ENCODE assay signal across 16 mouse cellular contexts in the genomic region with DNA sequence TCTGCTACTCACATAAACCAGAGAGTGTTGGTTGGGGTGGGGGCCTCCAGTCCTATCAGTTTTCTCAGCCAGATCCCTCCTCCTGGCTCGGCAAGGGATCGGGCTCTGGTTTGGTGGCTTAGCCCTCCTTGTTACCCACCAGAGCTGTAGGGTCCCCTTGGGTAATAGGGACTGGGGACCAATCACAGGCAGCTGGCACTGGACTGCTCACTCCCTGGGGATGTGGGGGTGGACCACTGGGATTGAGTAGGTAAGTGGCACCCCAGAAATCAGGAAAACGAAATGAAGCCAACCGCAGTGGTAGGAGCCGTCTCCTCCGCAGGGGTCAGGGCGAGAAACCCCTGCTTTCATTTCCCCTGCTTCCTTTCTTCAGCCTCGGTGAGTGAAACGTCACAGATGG. TPM values are rescaled to one million over a fixed set of nuclear protein-coding genes. Genes with fewer than 3 reads are reported as not detected.
DNase-seq lines count a peak whose midpoint lies in the region; ATAC-seq lines count a peak whose summit lies in the region.
"Had no signal": no experiment of that assay in that cellular context is flagged by ENCODE, and none has a peak within 500 bp of the region (broad histone marks: within the 10 kb centered on the region; RNA-seq: fewer than 3 reads in every experiment).

No protein-coding gene starts in this region.

- no peaks in the 10 kb centered on the region for H3K9me3 ChIP-seq in kidney, embryonic 15.5 days (replicated peaks)
- H3K9me3 ChIP-seq in kidney, embryonic 16.5 days (ENCODE audit: low read length): no peaks in the 10 kb centered on the region
- H3K9me3 ChIP-seq in embryonic facial prominence, embryonic 15.5 days (replicated peaks): no peaks in the 10 kb centered on the region
- H3K9me3 ChIP-seq in hindbrain, embryonic 11.5 days (ENCODE audit: control insufficient read depth, low read length): no peaks in the 10 kb centered on the region
- no peaks in the 10 kb centered on the region for H3K9me3 ChIP-seq in midbrain, embryonic 14.5 days (ENCODE audit: control insufficient read depth, low read length)
- H3K9me3 ChIP-seq: liver, embryonic 15.5 days had no signal

- H3K9ac ChIP-seq in kidney, embryonic 15.5 days: no peak overlapping the region
- no peak overlapping the region for H3K9ac ChIP-seq in kidney, embryonic 16.5 days (replicated peaks; ENCODE audit: low read length)
- H3K9ac ChIP-seq in embryonic facial prominence, embryonic 15.5 days: no peak overlapping the region
- no peak overlapping the region for H3K9ac ChIP-seq in hindbrain, embryonic 11.5 days (ENCODE audit: low read depth, low read length)
- no peak overlapping the region for H3K9ac ChIP-seq in midbrain, embryonic 14.5 days (replicated peaks; ENCODE audit: low read length)
- H3K9ac ChIP-seq: liver, embryonic 15.5 days had no signal

- no peak for DNase-seq in hindbrain, embryonic 11.5 days (ENCODE audit: low spot score)
- no peak for DNase-seq in midbrain, embryonic 14.5 days
- DNase-seq in thymus, postnatal 14 days: no peak
- DNase-seq: cerebellum, postnatal 14 days; kidney, adult 9 months had no signal

- H3K4me1 ChIP-seq in kidney, embryonic 15.5 days: peaks cover 32% of the 10 kb centered on the region
- H3K4me1 ChIP-seq in kidney, embryonic 16.5 days (ENCODE audit: insufficient read depth, low read length): peaks cover 7% of the 10 kb centered on the region; the same call in 1 of the 2 replicates
- peaks cover 30% of the 10 kb centered on the region for H3K4me1 ChIP-seq in embryonic facial prominence, embryonic 15.5 days
- no peaks in the 10 kb centered on the region for H3K4me1 ChIP-seq in hindbrain, embryonic 11.5 days (replicated peaks; ENCODE audit: control insufficient read depth, insufficient read depth, low read length)
- no peaks in the 10 kb centered on the region for H3K4me1 ChIP-seq in midbrain, embryonic 14.5 days (ENCODE audit: control insufficient read depth, insufficient read depth, low read length)

- no peaks in the 10 kb centered on the region for H3K27me3 ChIP-seq in kidney, embryonic 15.5 days
- H3K27me3 ChIP-seq in kidney, embryonic 16.5 days (ENCODE audit: insufficient read depth, low read length): no peaks in the 10 kb centered on the region
- no peaks in the 10 kb centered on the region for H3K27me3 ChIP-seq in embryonic facial prominence, embryonic 15.5 days
- no peaks in the 10 kb centered on the region for H3K27me3 ChIP-seq in hindbrain, embryonic 11.5 days (ENCODE audit: control insufficient read depth, insufficient read depth, low read length)
- no peaks in the 10 kb centered on the region for H3K27me3 ChIP-seq in midbrain, embryonic 14.5 days (ENCODE audit: control insufficient read depth, insufficient read depth, low read length)
- H3K27me3 ChIP-seq: liver, embryonic 15.5 days had no signal

- peaks cover 43% of the 10 kb centered on the region for H3K36me3 ChIP-seq in kidney, embryonic 15.5 days
- peaks cover 34% of the 10 kb centered on the region for H3K36me3 ChIP-seq in kidney, embryonic 16.5 days (ENCODE audit: insufficient read depth, low read length)
- H3K36me3 ChIP-seq in embryonic facial prominence, embryonic 15.5 days: peaks cover 42% of the 10 kb centered on the region
- H3K36me3 ChIP-seq in hindbrain, embryonic 11.5 days (ENCODE audit: control insufficient read depth, insufficient read depth, low read length): 0 out of 2 replicates have a peak, but pooled peaks cover 3% of the 10 kb centered on the region
- peaks cover 48% of the 10 kb centered on the region for H3K36me3 ChIP-seq in midbrain, embryonic 14.5 days (ENCODE audit: control insufficient read depth, insufficient read depth, low read length)

- H3K4me2 ChIP-seq in kidney, embryonic 15.5 days: no peak overlapping the region
- no peak overlapping the region for H3K4me2 ChIP-seq in kidney, embryonic 16.5 days (replicated peaks; ENCODE audit: low read depth, low read length)
- no peak overlapping the region for H3K4me2 ChIP-seq in embryonic facial prominence, embryonic 15.5 days (replicated peaks)
- no peak overlapping the region for H3K4me2 ChIP-seq in hindbrain, embryonic 11.5 days (replicated peaks; ENCODE audit: low read depth, low read length)
- no peak overlapping the region for H3K4me2 ChIP-seq in midbrain, embryonic 14.5 days (ENCODE audit: low read length)
- H3K4me2 ChIP-seq: liver, embryonic 15.5 days had no signal

- ATAC-seq in kidney, embryonic 15.5 days (replicated peaks; ENCODE audit: low FRiP score): no peak
- ATAC-seq in kidney, embryonic 16.5 days (ENCODE audit: low FRiP score, low TSS enrichment): no peak
- no peak for ATAC-seq in embryonic facial prominence, embryonic 15.5 days (ENCODE audit: insufficient number of reproducible peaks, low FRiP score, low TSS enrichment, low read depth)
- ATAC-seq in hindbrain, embryonic 11.5 days (ENCODE audit: low FRiP score): no peak
- ATAC-seq in midbrain, embryonic 14.5 days (ENCODE audit: low FRiP score, low TSS enrichment): no peak
- ATAC-seq in megakaryocyte, adult 5-6 weeks (ENCODE audit: poor library complexity, severe bottlenecking): no peak

- no peak overlapping the region for H3K4me3 ChIP-seq in kidney, embryonic 15.5 days (replicated peaks)
- H3K4me3 ChIP-seq in kidney, embryonic 16.5 days (ENCODE audit: low read length): no peak overlapping the region
- H3K4me3 ChIP-seq in embryonic facial prominence, embryonic 15.5 days (replicated peaks): no peak overlapping the region
- H3K4me3 ChIP-seq in hindbrain, embryonic 11.5 days (ENCODE audit: low read depth, low read length): no peak overlapping the region
- no peak overlapping the region for H3K4me3 ChIP-seq in midbrain, embryonic 14.5 days (replicated peaks; ENCODE audit: low read depth, low read length)
- H3K4me3 ChIP-seq: liver, embryonic 15.5 days had no signal

- WGBS in kidney, embryonic 15.5 days: 64% methylated on average over 9 of the region's 9 CpGs
- 58% methylated on average over 9 of the region's 9 CpGs for WGBS in kidney, embryonic 16.5 days
- WGBS in embryonic facial prominence, embryonic 15.5 days: 59% methylated on average over 9 of the region's 9 CpGs
- 72% methylated on average over 9 of the region's 9 CpGs for WGBS in hindbrain, embryonic 11.5 days
- WGBS in midbrain, embryonic 14.5 days: 63% methylated on average over 9 of the region's 9 CpGs

- peak overlapping the region; percentile 28; the same call in 1 of the 2 replicates for H3K27ac ChIP-seq in kidney, embryonic 15.5 days
- H3K27ac ChIP-seq in kidney, embryonic 16.5 days (ENCODE audit: low read length): no peak overlapping the region
- peak overlapping the region; percentile 60 for H3K27ac ChIP-seq in embryonic facial prominence, embryonic 15.5 days (replicated peaks)
- peak overlapping the region; percentile 33; the same call in 1 of the 2 replicates for H3K27ac ChIP-seq in hindbrain, embryonic 11.5 days (ENCODE audit: low read depth, low read length)
- H3K27ac ChIP-seq in midbrain, embryonic 14.5 days (replicated peaks; ENCODE audit: low read depth, low read length): 0 out of 2 replicates have a peak overlapping the region, but pooled peaks have one; percentile 45
- H3K27ac ChIP-seq: liver, embryonic 15.5 days had no signal

RNA-seq across cellular contexts. Expression of a gene that starts 14.0 kb away (rescaled TPM):
- polyA plus RNA-seq in kidney, embryonic 15.5 days (2015; fragmentation: Nextera tagmentation; extraction: Ambion mirVana): 32.3 and 34.5 TPM in 2 replicates
- polyA plus RNA-seq in kidney, embryonic 16.5 days (2015; fragmentation: Nextera tagmentation; extraction: Ambion mirVana): 36.3 and 38.9 TPM in 2 replicates
- polyA plus RNA-seq in embryonic facial prominence, embryonic 15.5 days (2015; fragmentation: Nextera tagmentation; extraction: Ambion mirVana): 31.8 and 36.0 TPM in 2 replicates
- polyA plus RNA-seq in hindbrain, embryonic 11.5 days (2014; fragmentation: Nextera tagmentation; extraction: Ambion mirVana): 34.1 and 38.8 TPM in 2 replicates
- 20.5 and 25.2 TPM in 2 replicates for polyA plus RNA-seq in midbrain, embryonic 14.5 days (2014; fragmentation: Nextera tagmentation; extraction: Ambion mirVana)
- 21.3 and 23.2 TPM in 2 replicates for total RNA-seq in megakaryocyte, adult 5-6 weeks (2015)
- 48.0 and 54.2 TPM in 2 replicates for total RNA-seq in megakaryocyte, adult 5-6 weeks (2017)

RNA-seq across cellular contexts. Expression of a gene that starts 27.7 kb away (rescaled TPM):
- 32.3 and 39.9 TPM in 2 replicates for polyA plus RNA-seq in kidney, embryonic 15.5 days (2015; fragmentation: Nextera tagmentation; extraction: Ambion mirVana)
- 28.4 and 31.3 TPM in 2 replicates for polyA plus RNA-seq in kidney, embryonic 16.5 days (2015; fragmentation: Nextera tagmentation; extraction: Ambion mirVana)
- 42.3 and 43.7 TPM in 2 replicates for polyA plus RNA-seq in embryonic facial prominence, embryonic 15.5 days (2015; fragmentation: Nextera tagmentation; extraction: Ambion mirVana)
- 52.9 and 53.1 TPM in 2 replicates for polyA plus RNA-seq in hindbrain, embryonic 11.5 days (2014; fragmentation: Nextera tagmentation; extraction: Ambion mirVana)
- polyA plus RNA-seq in midbrain, embryonic 14.5 days (2014; fragmentation: Nextera tagmentation; extraction: Ambion mirVana): 72.1 and 86.7 TPM in 2 replicates
- 42.4 and 46.0 TPM in 2 replicates for total RNA-seq in megakaryocyte, adult 5-6 weeks (2015)
- 8.0 and 11.6 TPM in 2 replicates for total RNA-seq in megakaryocyte, adult 5-6 weeks (2017)

RNA-seq across cellular contexts. Expression of a gene that starts 56.2 kb away (rescaled TPM):
- 0.45 TPM in 1 of 2 replicates, not detected in the other for polyA plus RNA-seq in kidney, embryonic 15.5 days (2015; fragmentation: Nextera tagmentation; extraction: Ambion mirVana)
- polyA plus RNA-seq in kidney, embryonic 16.5 days (2015; fragmentation: Nextera tagmentation; extraction: Ambion mirVana): 0.27 TPM in 1 of 2 replicates, not detected in the other
- polyA plus RNA-seq in embryonic facial prominence, embryonic 15.5 days (2015; fragmentation: Nextera tagmentation; extraction: Ambion mirVana): not detected in 2 replicates
- not detected in 2 replicates for polyA plus RNA-seq in hindbrain, embryonic 11.5 days (2014; fragmentation: Nextera tagmentation; extraction: Ambion mirVana)
- polyA plus RNA-seq in midbrain, embryonic 14.5 days (2014; fragmentation: Nextera tagmentation; extraction: Ambion mirVana): not detected in 2 replicates
- not detected in 2 replicates for total RNA-seq in megakaryocyte, adult 5-6 weeks (2015)
- total RNA-seq in megakaryocyte, adult 5-6 weeks (2017): not detected in 2 replicates
- total RNA-seq: adrenal gland, postnatal 4 days; heart, adult 8-10 months; hematopoietic stem cell, adult 5-6 weeks; left cerebral cortex, postnatal 14 days; monocyte, adult 5-6 weeks had no signal
- polyA plus RNA-seq: testis, adult 2 months had no signal
